Mouse (Mus musculus) adrenal gland, adult 18-20 months (tissue): ENCODE results near the gene Vwa3b. TPM values are rescaled to one million over a fixed set of nuclear protein-coding genes. Genes with fewer than 3 reads are reported as not detected.
A peak's percentile ranks its signal among the peaks of the same experiment; 100 is the strongest.

ENCODE experiments used
- DNase-seq, 2 experiments: peaks; one replicate each; pipeline ENCODE4 v3.0.0; 2021 to 2022; ENCODE audit warnings: low spot score in 2 of 2
- total RNA-seq, 2 experiments: library from RNA; stranded (reverse); gene quantifications; 1 replicate in 1 of 2; 2 replicates in 1 of 2; pipeline ENCODE4 v1.2.3; 2021

The Vwa3b gene
- total RNA-seq, 2 experiments from 2014 or later = 0.58 to 1.4 TPM

- no peak for DNase-seq
Measured at GRCm38 (mm10) chr1:37009880-37010279, 16.5 kb upstream of the Vwa3b start.

GRCm38 (mm10) chr1:37011626-37012209 is 14.7 kb upstream of the Vwa3b start:
- DNase-seq = no peak

- no peak for DNase-seq
Measured at GRCm38 (mm10) chr1:37013006-37013405, 13.4 kb upstream of the Vwa3b start.

GRCm38 (mm10) chr1:37013687-37014086 is 12.7 kb upstream of the Vwa3b start:
- no peak for DNase-seq

- no peak for DNase-seq
Measured at GRCm38 (mm10) chr1:37019017-37019416, 7.4 kb upstream of the Vwa3b start.

GRCm38 (mm10) chr1:37022704-37023103 is 3.7 kb upstream of the Vwa3b start:
- no peak for DNase-seq

- DNase-seq = no peak
Measured at GRCm38 (mm10) chr1:37024736-37025135, 1.7 kb upstream of the Vwa3b start.

- DNase-seq = no peak
Measured at GRCm38 (mm10) chr1:37025376-37025775, 1.0 kb upstream of the Vwa3b start.

- DNase-seq = no peak
Measured at GRCm38 (mm10) chr1:37026866-37027265, 470 bp downstream of the Vwa3b start.

- DNase-seq = no peak
Measured at GRCm38 (mm10) chr1:37028439-37029153, 2.2 kb downstream of the Vwa3b start.

- peak; percentile 26 to 57 for DNase-seq
Measured at GRCm38 (mm10) chr1:37029154-37029907, 2.9 kb downstream of the Vwa3b start.

GRCm38 (mm10) chr1:37029942-37030341 is 3.5 kb downstream of the Vwa3b start:
- DNase-seq = no peak

- DNase-seq = no peak
Measured at GRCm38 (mm10) chr1:37030693-37031092, 4.3 kb downstream of the Vwa3b start.

GRCm38 (mm10) chr1:37035879-37036278 is 9.5 kb downstream of the Vwa3b start:
- DNase-seq = no peak

- DNase-seq = no peak
Measured at GRCm38 (mm10) chr1:37041126-37041525, 14.7 kb downstream of the Vwa3b start.

- no peak for DNase-seq
Measured at GRCm38 (mm10) chr1:37041856-37042255, 15.5 kb downstream of the Vwa3b start.

- DNase-seq = no peak
Measured at GRCm38 (mm10) chr1:37042769-37043168, 16.4 kb downstream of the Vwa3b start.

GRCm38 (mm10) chr1:37043196-37043595 is 16.8 kb downstream of the Vwa3b start:
- DNase-seq = no peak

- no peak for DNase-seq
Measured at GRCm38 (mm10) chr1:37045472-37045871, 19.1 kb downstream of the Vwa3b start.

- DNase-seq = no peak
Measured at GRCm38 (mm10) chr1:37049159-37049558, 22.8 kb downstream of the Vwa3b start.

- no peak for DNase-seq
Measured at GRCm38 (mm10) chr1:37053691-37054090, 27.3 kb downstream of the Vwa3b start.
